In the genomic region with DNA sequence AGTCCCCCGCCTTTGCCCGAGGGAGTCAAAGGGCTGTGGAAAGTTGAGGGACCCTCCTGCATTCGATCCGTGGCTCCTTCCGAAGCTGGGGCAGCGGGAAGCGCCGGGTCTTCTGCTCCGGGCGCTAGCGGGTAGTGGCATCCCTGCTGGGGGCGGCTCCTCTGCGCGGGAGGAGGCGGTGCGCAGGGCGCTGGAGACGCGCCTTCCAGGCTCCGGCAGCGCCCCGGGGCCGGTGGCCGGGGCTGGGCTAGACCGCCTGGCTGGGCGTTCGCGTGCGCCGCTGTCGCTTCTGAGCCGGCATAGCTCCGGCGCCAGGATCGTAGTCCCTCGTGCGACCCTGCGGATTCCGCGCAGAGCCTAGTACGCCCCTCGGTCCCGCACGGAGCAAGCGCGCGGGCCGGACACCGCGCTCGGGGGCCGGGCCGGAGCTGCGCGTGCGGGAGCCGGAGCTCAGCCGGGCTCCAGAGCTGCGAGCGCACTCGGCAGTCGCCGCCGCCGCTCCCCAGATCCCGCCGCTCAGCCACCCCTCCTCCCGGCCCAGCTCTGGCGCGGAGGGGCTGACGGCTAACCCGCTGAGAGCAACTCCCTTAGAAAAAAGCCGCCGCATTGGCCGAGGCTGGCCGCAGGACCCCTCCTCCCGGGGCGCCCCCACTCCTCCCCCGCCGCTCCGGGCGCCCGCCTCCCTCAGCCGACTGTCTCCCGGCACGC, we compare ENCODE assay signal across 8 mouse cellular contexts. TPM values are rescaled to one million over a fixed set of nuclear protein-coding genes. Genes with fewer than 3 reads are reported as not detected.
DNase-seq lines count a peak whose midpoint lies in the region; ATAC-seq lines count a peak whose summit lies in the region.

Gene Bmper, plus strand, starts transcription at position 236 of the 708 bp plus-strand sequence.

- DNase-seq in spleen, adult 18-20 months, result peak; percentile 10
- DNase-seq in spleen, adult 12 weeks (ENCODE audit: low spot score), result no peak
- DNase-seq in embryo, embryonic 10 days (ENCODE audit: low spot score), result peak; percentile 68
- DNase-seq in gastrocnemius, postnatal 14 days, result peak; percentile 79
- DNase-seq in intestine, embryonic 14.5 days (ENCODE audit: low spot score), result peak; percentile 86
- peak; percentile 83 for DNase-seq in midbrain, embryonic 14.5 days
- DNase-seq in testis, postnatal 10 days (ENCODE audit: low spot score), result peak; percentile 66

- no peaks in the 10 kb centered on the region for H3K4me1 ChIP-seq in intestine, embryonic 14.5 days (replicated peaks; ENCODE audit: control insufficient read depth, insufficient read depth, low read length)
- H3K4me1 ChIP-seq in limb, embryonic 13.5 days, result peaks cover 14% of the 10 kb centered on the region
- H3K4me1 ChIP-seq in midbrain, embryonic 14.5 days (ENCODE audit: control insufficient read depth, insufficient read depth, low read length), result peaks cover 6% of the 10 kb centered on the region; the same call in 1 of the 2 replicates

- no peaks in the 10 kb centered on the region for H3K36me3 ChIP-seq in intestine, embryonic 14.5 days (ENCODE audit: control insufficient read depth, insufficient read depth, low read length)
- H3K36me3 ChIP-seq in limb, embryonic 13.5 days, result no peaks in the 10 kb centered on the region
- no peaks in the 10 kb centered on the region for H3K36me3 ChIP-seq in midbrain, embryonic 14.5 days (ENCODE audit: control insufficient read depth, insufficient read depth, low read length)

- peak within 1 kb of the TSS; percentile 89 for H3K4me2 ChIP-seq in intestine, embryonic 14.5 days (ENCODE audit: low read length)
- H3K4me2 ChIP-seq in limb, embryonic 13.5 days (replicated peaks), result peak within 1 kb of the TSS; percentile 94
- H3K4me2 ChIP-seq in midbrain, embryonic 14.5 days (ENCODE audit: low read length), result peak within 1 kb of the TSS; percentile 93

- WGBS in intestine, embryonic 14.5 days, result under 1% methylated on average over 66 of the region's 86 CpGs
- under 1% methylated on average over 85 of the region's 86 CpGs for WGBS in limb, embryonic 13.5 days
- WGBS in midbrain, embryonic 14.5 days, result 0% methylated on average over 77 of the region's 86 CpGs

- intact Hi-C loops in gastrocnemius, postnatal 14 days (cut with DNase I; ENCODE audit: low total_unique reads), result no loop called here

- H3K9ac ChIP-seq in intestine, embryonic 14.5 days (ENCODE audit: low read length), result peak within 1 kb of the TSS; percentile 71
- H3K9ac ChIP-seq in limb, embryonic 13.5 days, result peak within 1 kb of the TSS; percentile 90
- peak within 1 kb of the TSS; percentile 75 for H3K9ac ChIP-seq in midbrain, embryonic 14.5 days (replicated peaks; ENCODE audit: low read length)

- peak; percentile 78 for ATAC-seq in intestine, embryonic 14.5 days (replicated peaks; ENCODE audit: low FRiP score, low TSS enrichment, low read depth)
- ATAC-seq in limb, embryonic 13.5 days (ENCODE audit: low FRiP score, low read depth), result peak; percentile 84
- peak; percentile 87 for ATAC-seq in midbrain, embryonic 14.5 days (ENCODE audit: low FRiP score, low TSS enrichment)

- H3K4me3 ChIP-seq in intestine, embryonic 14.5 days (ENCODE audit: low read depth, low read length), result peak within 1 kb of the TSS; percentile 62
- H3K4me3 ChIP-seq in limb, embryonic 13.5 days, result peak within 1 kb of the TSS; percentile 74
- peak within 1 kb of the TSS; percentile 70 for H3K4me3 ChIP-seq in midbrain, embryonic 14.5 days (replicated peaks; ENCODE audit: low read depth, low read length)

- peak within 1 kb of the TSS; percentile 77 for H3K27ac ChIP-seq in intestine, embryonic 14.5 days (ENCODE audit: low read depth)
- peak within 1 kb of the TSS; percentile 81 for H3K27ac ChIP-seq in limb, embryonic 13.5 days
- peak within 1 kb of the TSS; percentile 79 for H3K27ac ChIP-seq in midbrain, embryonic 14.5 days (replicated peaks; ENCODE audit: low read depth, low read length)

- peaks cover 29% of the 10 kb centered on the region for H3K27me3 ChIP-seq in intestine, embryonic 14.5 days (replicated peaks; ENCODE audit: control insufficient read depth, insufficient read depth, low read length)
- H3K27me3 ChIP-seq in limb, embryonic 13.5 days, result peaks cover 73% of the 10 kb centered on the region
- H3K27me3 ChIP-seq in midbrain, embryonic 14.5 days (ENCODE audit: control insufficient read depth, insufficient read depth, low read length), result peaks cover 25% of the 10 kb centered on the region

- no peaks in the 10 kb centered on the region for H3K9me3 ChIP-seq in intestine, embryonic 14.5 days (ENCODE audit: control insufficient read depth, low read length)
- H3K9me3 ChIP-seq in limb, embryonic 13.5 days, result no peaks in the 10 kb centered on the region
- H3K9me3 ChIP-seq in midbrain, embryonic 14.5 days (ENCODE audit: control insufficient read depth, low read length), result no peaks in the 10 kb centered on the region

RNA-seq across cellular contexts. Expression of gene Bmper, which starts in this region (rescaled TPM):
- total RNA-seq in gastrocnemius, postnatal 14 days (2021), result 1 to 10 TPM; 5.7 to 7.6 TPM
- 12.7 and 13.2 TPM in 2 replicates for polyA plus RNA-seq in intestine, embryonic 14.5 days (2014; fragmentation: Nextera tagmentation; extraction: Ambion mirVana)
- polyA plus RNA-seq in limb, embryonic 13.5 days (2015; fragmentation: Nextera tagmentation; extraction: Ambion mirVana), result 17.6 and 21.2 TPM in 2 replicates
- 4.9 and 5.3 TPM in 2 replicates for polyA plus RNA-seq in midbrain, embryonic 14.5 days (2014; fragmentation: Nextera tagmentation; extraction: Ambion mirVana)
